Mouse (Mus musculus) brain, adult 10 weeks (tissue): Measurements from ENCODE around the gene Nnmt. TPM values are rescaled to one million over a fixed set of nuclear protein-coding genes. Genes with fewer than 3 reads are reported as not detected.

Experiments
- polyA plus RNA-seq: library from polyadenylated mRNA; stranded (reverse); fragments of 350-450 nt; fragmentation: Illumina TruSeq; extraction: RNeasy Lipid Tissue Mini Kit (QIAGEN cat#74804); gene quantifications from one replicate; pipeline ENCODE4 v1.2.3, GENCODE M21; 2015; ENCODE audit warnings: low read depth, low replicate concordance

Nnmt gene
- 1.3 TPM for polyA plus RNA-seq

GRCm38 (mm10) chr9:48604939-48605598 is at the start of gene Nnmt:
Gene Nnmt (minus strand): TSS chr9:48605153.

Other genes with a start within 250 kb of the Nnmt start
- 113 TPM for gene Rexo2, start 124.5 kb downstream of the Nnmt start, polyA plus RNA-seq
- gene Rbm7, start 109.9 kb downstream of the Nnmt start, polyA plus RNA-seq, result 51.7 TPM
- gene Gm5617, start 109.7 kb downstream of the Nnmt start, polyA plus RNA-seq, result 14.3 TPM
- gene Zbtb16, start 231.1 kb upstream of the Nnmt start, polyA plus RNA-seq, result 12.8 TPM